Mouse (Mus musculus) kidney, postnatal 10 days (tissue): ENCODE data around the gene Mtus2.
A peak's percentile ranks its signal among the peaks of the same experiment; 100 is the strongest.

ENCODE experiments used
- DNase-seq: peaks from one replicate; pipeline ENCODE4 v3.0.0; 2021; ENCODE audit warnings: mixed read lengths

The Mtus2 gene

GRCm38 (mm10) chr5:148355822-148356221 is 398.7 kb downstream of the Mtus2 start:
- no peak for DNase-seq

DNA sequence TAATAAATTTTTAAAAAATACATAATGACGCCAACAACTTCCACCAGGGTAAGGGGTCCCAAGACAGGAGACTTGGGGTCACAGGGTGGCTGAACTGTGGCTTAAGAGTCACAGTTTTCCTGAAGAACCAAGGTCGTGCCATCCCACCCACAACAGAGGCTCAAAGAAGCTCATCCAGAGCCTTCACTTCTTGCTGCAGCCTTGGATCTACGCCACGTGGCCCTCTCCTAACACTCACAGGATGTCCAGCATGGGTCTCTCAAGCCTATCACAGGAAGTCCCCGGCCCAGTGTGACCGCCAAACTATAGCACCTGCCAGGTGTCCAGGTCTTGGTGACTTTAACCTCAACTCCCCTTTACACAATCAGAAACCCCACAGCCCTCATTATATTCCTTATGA is 400.0 kb downstream of the Mtus2 start:
- DNase-seq = no peak

DNA sequence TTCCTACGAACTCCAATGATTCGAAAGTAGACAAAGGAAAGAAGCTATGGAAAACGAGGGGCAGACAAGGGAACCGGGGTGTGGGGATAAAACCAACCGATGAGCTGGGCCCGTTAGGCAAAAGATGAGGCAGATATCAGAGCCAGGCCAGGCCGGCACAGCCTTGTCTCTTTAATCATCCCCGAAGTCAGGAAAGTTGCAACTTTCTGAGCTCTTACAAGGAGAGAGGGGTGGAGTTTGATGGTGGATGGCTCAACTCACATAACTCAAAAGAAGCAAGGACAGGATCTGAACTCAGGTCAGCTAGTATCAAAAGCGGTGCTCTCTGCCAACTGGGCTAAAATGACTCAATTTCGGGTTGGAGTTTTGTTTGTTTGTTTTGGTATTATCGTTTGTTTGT is 402.0 kb downstream of the Mtus2 start:
- no peak for DNase-seq

GRCm38 (mm10) chr5:148360922-148361758 is 404.0 kb downstream of the Mtus2 start:
- peak; percentile 53 for DNase-seq

DNA sequence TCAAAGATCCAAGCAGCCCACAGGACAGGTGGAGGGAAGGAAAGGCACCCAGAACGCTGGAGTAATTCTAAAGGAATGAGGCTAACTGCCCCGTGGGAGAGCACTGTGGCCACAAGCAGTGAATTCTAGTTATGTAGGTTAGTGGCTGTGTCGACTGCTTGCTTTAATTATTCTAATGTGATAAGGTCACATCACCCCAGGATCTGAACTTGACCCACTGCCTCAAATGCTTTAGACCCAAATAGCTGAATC is 404.6 kb downstream of the Mtus2 start:
- DNase-seq = no peak

DNA sequence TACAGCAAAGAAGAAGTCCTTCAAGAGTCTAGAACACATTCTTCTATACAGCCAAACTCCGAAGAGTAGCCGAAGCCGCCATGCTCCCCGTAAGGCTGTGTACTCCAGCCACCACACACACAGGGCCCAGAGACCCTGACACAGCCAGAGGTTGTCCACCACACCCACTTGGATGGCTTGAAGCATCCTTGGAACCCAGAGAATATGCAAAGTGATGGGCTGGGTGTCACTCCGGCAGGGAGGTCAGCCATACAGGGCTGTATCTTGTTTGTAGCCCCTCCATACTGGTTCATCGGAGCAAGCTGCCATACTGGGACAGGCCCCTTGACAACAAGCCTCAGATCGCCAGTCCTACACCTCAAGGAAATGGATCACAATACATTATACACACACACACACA is 405.2 kb downstream of the Mtus2 start:
- no peak for DNase-seq

GRCm38 (mm10) chr5:148363441-148364113 is 406.5 kb downstream of the Mtus2 start:
- no peak for DNase-seq
